Mouse (Mus musculus) erythroid progenitor cell, adult 5-6 weeks (primary cell): ENCODE data around the gene Rtl6. TPM values are rescaled to one million over a fixed set of nuclear protein-coding genes. Genes with fewer than 3 reads are reported as not detected.

Source experiments
- ATAC-seq: replicated peaks from 2 replicates; pipeline ENCODE4 v1.8.0; 2016; ENCODE audit warnings: moderate number of reproducible peaks, mild to moderate bottlenecking, moderate TSS enrichment, inconsistent platforms; ENCODE audit not compliant: poor library complexity, low FRiP score, severe bottlenecking
- total RNA-seq, 2 experiments: library from RNA; stranded (forward) in 1 of 2; stranded (reverse) in 1 of 2; fragments of 150-400 nt in 1 of 2; fragments of 186-747, 209-891 nt in 1 of 2; gene quantifications; 2 replicates each; pipeline versions ENCODE4 v1.2.3 to v1.2.4; 2015 to 2017; ENCODE audit warnings: low replicate concordance in 2 of 2

Gene Rtl6
- total RNA-seq (2015; ENCODE audit: low replicate concordance) (1.1 TPM in 1 of 2 replicates, not detected in the other), total RNA-seq (2017; ENCODE audit: low replicate concordance) (0.77 TPM in 1 of 2 replicates, not detected in the other)

GRCm38 (mm10) chr15:84557189-84557921 lies at the start of gene Rtl6:
Gene Rtl6 (minus strand): TSS chr15:84557823.
- no peak for ATAC-seq

GRCm38 (mm10) chr15:84603267-84603963 lies 45.8 kb upstream of the Rtl6 start:
- no peak for ATAC-seq

- ATAC-seq: no peak
Measured at GRCm38 (mm10) chr15:84600977-84601595, 43.5 kb upstream of the Rtl6 start.

GRCm38 (mm10) chr15:84598911-84599310 lies 41.3 kb upstream of the Rtl6 start:
- ATAC-seq: no peak

GRCm38 (mm10) chr15:84597816-84598215 lies 40.2 kb upstream of the Rtl6 start:
- no peak for ATAC-seq

GRCm38 (mm10) chr15:84597021-84597420 lies 39.4 kb upstream of the Rtl6 start:
- no peak for ATAC-seq

GRCm38 (mm10) chr15:84595241-84595945 lies 37.8 kb upstream of the Rtl6 start:
- ATAC-seq: no peak

- no peak for ATAC-seq
Measured at GRCm38 (mm10) chr15:84593514-84593913, 35.9 kb upstream of the Rtl6 start.

- no peak for ATAC-seq
Measured at GRCm38 (mm10) chr15:84592240-84592639, 34.6 kb upstream of the Rtl6 start.

- no peak for ATAC-seq
Measured at GRCm38 (mm10) chr15:84591573-84592139, 34.0 kb upstream of the Rtl6 start.

GRCm38 (mm10) chr15:84588371-84588821 lies 30.8 kb upstream of the Rtl6 start:
- no peak for ATAC-seq

GRCm38 (mm10) chr15:84578607-84579006 lies 21.0 kb upstream of the Rtl6 start:
- ATAC-seq: no peak

- no peak for ATAC-seq
Measured at GRCm38 (mm10) chr15:84577019-84577418, 19.4 kb upstream of the Rtl6 start.

GRCm38 (mm10) chr15:84566568-84567110 lies 9.0 kb upstream of the Rtl6 start:
- no peak for ATAC-seq

- no peak for ATAC-seq
Measured at GRCm38 (mm10) chr15:84561501-84561900, 3.9 kb upstream of the Rtl6 start.

- ATAC-seq: no peak
Measured at GRCm38 (mm10) chr15:84556674-84557073, 949 bp downstream of the Rtl6 start.

- no peak for ATAC-seq
Measured at GRCm38 (mm10) chr15:84551065-84551464, 6.6 kb downstream of the Rtl6 start.

- no peak for ATAC-seq
Measured at GRCm38 (mm10) chr15:84549291-84549797, 8.3 kb downstream of the Rtl6 start.

- no peak for ATAC-seq
Measured at GRCm38 (mm10) chr15:84546028-84546427, 11.6 kb downstream of the Rtl6 start.
